Mouse (Mus musculus): ENCODE results near the gene Wdr76. TPM values are rescaled to one million over a fixed set of nuclear protein-coding genes. Genes with fewer than 3 reads are reported as not detected.

Wdr76 gene
- polyA plus RNA-seq, 1 experiment from 2014 or later = 2.6 TPM

- WGBS = 35% methylated on average over 4 of the region's 4 CpGs
- no peak overlapping the region for H3K27ac ChIP-seq (ENCODE audit: low read length)
- H3K4me2 ChIP-seq (replicated peaks; ENCODE audit: low read depth, low read length) = no peak overlapping the region
- no peaks in the 10 kb centered on the region for H3K36me3 ChIP-seq (ENCODE audit: insufficient read depth, low read length)
- H3K27me3 ChIP-seq (replicated peaks; ENCODE audit: insufficient read depth, low read length) = no peaks in the 10 kb centered on the region
- H3K4me1 ChIP-seq (ENCODE audit: insufficient read depth, low read depth, low read length) = peaks cover 12% of the 10 kb centered on the region; the same call in 1 of the 2 replicates
- H3K4me3 ChIP-seq (ENCODE audit: low read depth, low read length) = no peak overlapping the region
- H3K9ac ChIP-seq (replicated peaks; ENCODE audit: low read depth) = no peak overlapping the region
- ATAC-seq (peak; percentile 71), DNase-seq (ENCODE audit: low spot score) (peak; percentile 66)
- no peaks in the 10 kb centered on the region for H3K9me3 ChIP-seq (ENCODE audit: low read length)
- TF ChIP-seq EP300 (IDR thresholded peaks at IDR 0.05) (no peak), CTCF (IDR thresholded peaks at IDR 0.05) (peak; percentile 31)
These were observed 81.8 kb downstream of the Wdr76 start for GRCm38 (mm10) chr2:121588309-121588694.

- 36% methylated on average over 3 of the region's 3 CpGs for WGBS
- no peak overlapping the region for H3K4me3 ChIP-seq (ENCODE audit: low read depth, low read length)
- H3K4me1 ChIP-seq (ENCODE audit: insufficient read depth, low read depth, low read length) = peaks cover 3% of the 10 kb centered on the region; the same call in 1 of the 2 replicates
- TF ChIP-seq CTCF (IDR thresholded peaks at IDR 0.05) = no peak
- H3K27me3 ChIP-seq (replicated peaks; ENCODE audit: insufficient read depth, low read length) = no peaks in the 10 kb centered on the region
- no peaks in the 10 kb centered on the region for H3K36me3 ChIP-seq (ENCODE audit: insufficient read depth, low read length)
- H3K4me2 ChIP-seq (replicated peaks; ENCODE audit: low read depth, low read length) = no peak overlapping the region
- no peaks in the 10 kb centered on the region for H3K9me3 ChIP-seq (ENCODE audit: low read length)
- ATAC-seq = no peak
- no peak overlapping the region for H3K27ac ChIP-seq (ENCODE audit: low read length)
- H3K9ac ChIP-seq (replicated peaks; ENCODE audit: low read depth) = no peak overlapping the region
- DNase-seq (ENCODE audit: low spot score) = no peak
These were observed 87.6 kb downstream of the Wdr76 start for GRCm38 (mm10) chr2:121594131-121594530.

Other genes starting within 250 kb of the Wdr76 start
- gene Trp53bp1, start 235.3 kb upstream of the Wdr76 start, polyA plus RNA-seq (2015; fragmentation: Nextera tagmentation; extraction: Ambion mirVana) = 9.8 and 16.6 TPM in 2 replicates
- 1.3 and 1.9 TPM in 2 replicates for gene Map1a, start 217.1 kb upstream of the Wdr76 start, polyA plus RNA-seq (2015; fragmentation: Nextera tagmentation; extraction: Ambion mirVana)
- gene Ppip5k1, start 151.3 kb upstream of the Wdr76 start, polyA plus RNA-seq (2015; fragmentation: Nextera tagmentation; extraction: Ambion mirVana) = 9.7 and 11.1 TPM in 2 replicates
- gene Ckmt1, start 149.0 kb upstream of the Wdr76 start, polyA plus RNA-seq (2015; fragmentation: Nextera tagmentation; extraction: Ambion mirVana) = 35.1 and 37.3 TPM in 2 replicates
- gene Strc, start 119.6 kb upstream of the Wdr76 start, polyA plus RNA-seq (2015; fragmentation: Nextera tagmentation; extraction: Ambion mirVana) = not detected in 2 replicates
- 371 and 415 TPM in 2 replicates for gene Pdia3, start 92.9 kb upstream of the Wdr76 start, polyA plus RNA-seq (2015; fragmentation: Nextera tagmentation; extraction: Ambion mirVana)
- 1.7 and 1.8 TPM in 2 replicates for gene Catsper2, start 92.9 kb upstream of the Wdr76 start, polyA plus RNA-seq (2015; fragmentation: Nextera tagmentation; extraction: Ambion mirVana)
- gene Ell3, start 62.4 kb upstream of the Wdr76 start, polyA plus RNA-seq (2015; fragmentation: Nextera tagmentation; extraction: Ambion mirVana) = 2.1 and 2.9 TPM in 2 replicates
- 456 and 470 TPM in 2 replicates for gene Serf2, start 57.5 kb upstream of the Wdr76 start, polyA plus RNA-seq (2015; fragmentation: Nextera tagmentation; extraction: Ambion mirVana)
- 61.7 and 70.9 TPM in 2 replicates for gene Hypk, start 53.4 kb upstream of the Wdr76 start, polyA plus RNA-seq (2015; fragmentation: Nextera tagmentation; extraction: Ambion mirVana)
- gene Serinc4, start 49.9 kb upstream of the Wdr76 start, polyA plus RNA-seq (2015; fragmentation: Nextera tagmentation; extraction: Ambion mirVana) = 0.15 and 0.35 TPM in 2 replicates
- 37.7 and 37.8 TPM in 2 replicates for gene Mfap1b, start 32.7 kb upstream of the Wdr76 start, polyA plus RNA-seq (2015; fragmentation: Nextera tagmentation; extraction: Ambion mirVana)
- gene Mfap1a, start 58 bp upstream of the Wdr76 start, polyA plus RNA-seq (2015; fragmentation: Nextera tagmentation; extraction: Ambion mirVana) = 16.3 and 20.7 TPM in 2 replicates

All from lung, postnatal 0 days (tissue).